Mouse (Mus musculus) stomach, embryonic 16.5 days (tissue): ENCODE measurements around the gene Gm14862. TPM values are rescaled to one million over a fixed set of nuclear protein-coding genes. Genes with fewer than 3 reads are reported as not detected.
"Not testable (repeated sequence)": the region's sequence is repeated elsewhere in the genome, so short reads cannot be mapped to it uniquely, and the experiment has no call there.

Experiments used
- ATAC-seq: fragments of 200-750 bp; cut with Nextera tagmentation; 2 replicates; pipeline ENCODE4 v1.8.0; 2017; ENCODE audit warnings: moderate number of reproducible peaks, moderate TSS enrichment; ENCODE audit not compliant: insufficient read depth, low FRiP score
- H3K27ac ChIP-seq: fragments of 300-500 bp; sonication (generic); 2 replicates; pipeline ENCODE4 v1.5.1; 2014; ENCODE audit warnings: low read length
- H3K27me3 ChIP-seq: fragments of 300-500 bp; sonication (generic); 2 replicates; pipeline ENCODE4 v1.6.1; 2014; ENCODE audit warnings: low read length, control low read depth, mixed read lengths; ENCODE audit not compliant: control insufficient read depth, insufficient read depth
- H3K36me3 ChIP-seq: fragments of 300-500 bp; sonication (generic); 2 replicates; pipeline ENCODE4 v1.6.1; 2014; ENCODE audit warnings: low read length; ENCODE audit not compliant: control insufficient read depth, insufficient read depth
- H3K4me1 ChIP-seq: fragments of 300-500 bp; sonication (generic); 2 replicates; pipeline ENCODE4 v1.6.1; 2014; ENCODE audit warnings: low read length, control low read depth, mixed read lengths; ENCODE audit not compliant: control insufficient read depth, insufficient read depth
- H3K4me2 ChIP-seq: fragments of 300-500 bp; sonication (generic); 2 replicates; pipeline ENCODE4 v1.6.1; 2014; ENCODE audit warnings: low read depth, low read length, mixed read lengths
- H3K4me3 ChIP-seq: fragments of 300-500 bp; sonication (generic); replicated peaks from 2 replicates; pipeline ENCODE4 v1.5.1; 2014; ENCODE audit warnings: mild to moderate bottlenecking, low read length
- H3K9ac ChIP-seq: fragments of 300-500 bp; sonication (generic); 2 replicates; pipeline ENCODE4 v1.6.1; 2014; ENCODE audit warnings: low read length
- H3K9me3 ChIP-seq: fragments of 300-500 bp; sonication (generic); replicated peaks from 2 replicates; pipeline ENCODE4 v1.6.1; 2016; ENCODE audit warnings: low read length, control low read depth; ENCODE audit not compliant: control insufficient read depth
- WGBS: fragments of 180-500 bp; shearing (Covaris S2); extraction: QIAGEN DNeasy Blood & Tissue Kit; methylation state at CpG from one replicate; pipeline ENCODE4 v1.1.7; 2014; 5-methylcytosine and 5-hydroxymethylcytosine counted together
- polyA plus RNA-seq: library from polyadenylated mRNA; unstranded; fragments of >200 nt; fragmentation: Nextera tagmentation; extraction: Ambion mirVana; gene quantifications from 2 replicates; pipeline ENCODE4 v1.2.1, GENCODE M21; 2015

Gene Gm14862
- 0.28 TPM in 1 of 2 replicates, not detected in the other for polyA plus RNA-seq

GRCm38 (mm10) chrX:9256766-9257165 is at the start of gene Gm14862:
Gene Gm14862 (minus strand): TSS chrX:9256899.
- H3K4me1 ChIP-seq = no peaks in the 10 kb centered on the region
- no peaks in the 10 kb centered on the region for H3K9me3 ChIP-seq
- H3K27ac ChIP-seq = no peak within 1 kb of the TSS
- no peak within 1 kb of the TSS for H3K4me3 ChIP-seq
- no peak within 1 kb of the TSS for H3K4me2 ChIP-seq
- no peaks in the 10 kb centered on the region for H3K27me3 ChIP-seq
- no peak within 1 kb of the TSS for H3K9ac ChIP-seq
- 79% methylated on average over 5 of the region's 5 CpGs for WGBS
- no peaks in the 10 kb centered on the region for H3K36me3 ChIP-seq
- no peak for ATAC-seq

GRCm38 (mm10) chrX:9303455-9303854 is 46.8 kb upstream of the Gm14862 start:
- no peak overlapping the region for H3K4me3 ChIP-seq
- H3K9me3 ChIP-seq = no peaks in the 10 kb centered on the region
- H3K27ac ChIP-seq = no peak overlapping the region
- no peak for ATAC-seq
- H3K27me3 ChIP-seq = no peaks in the 10 kb centered on the region
- no peak overlapping the region for H3K4me2 ChIP-seq
- 70% methylated on average over 1 of the region's 1 CpGs for WGBS
- no peaks in the 10 kb centered on the region for H3K36me3 ChIP-seq
- no peaks in the 10 kb centered on the region for H3K4me1 ChIP-seq
- no peak overlapping the region for H3K9ac ChIP-seq

- Histone ChIP-seq H3K27me3 (no peaks in the 10 kb centered on the region), H3K4me1 (no peaks in the 10 kb centered on the region), H3K27ac (no peak overlapping the region), H3K4me3 (no peak overlapping the region), H3K4me2 (no peak overlapping the region), H3K9ac (no peak overlapping the region), H3K36me3 (no peaks in the 10 kb centered on the region), H3K9me3 (no peaks in the 10 kb centered on the region)
- no peak for ATAC-seq
- WGBS = 79% methylated on average over 5 of the region's 5 CpGs
Measured at GRCm38 (mm10) chrX:9302791-9303190, 46.1 kb upstream of the Gm14862 start.

- Histone ChIP-seq H3K4me3 (no peak overlapping the region), H3K27ac (no peak overlapping the region), H3K4me2 (no peak overlapping the region), H3K9me3 (no peaks in the 10 kb centered on the region), H3K4me1 (no peaks in the 10 kb centered on the region), H3K9ac (no peak overlapping the region), H3K36me3 (no peaks in the 10 kb centered on the region), H3K27me3 (no peaks in the 10 kb centered on the region)
- 86% methylated on average over 5 of the region's 5 CpGs for WGBS
- no peak for ATAC-seq
Measured at GRCm38 (mm10) chrX:9298413-9298864, 41.7 kb upstream of the Gm14862 start.

GRCm38 (mm10) chrX:9293140-9293829 is 36.6 kb upstream of the Gm14862 start:
- H3K36me3 ChIP-seq, H3K27ac ChIP-seq, H3K4me3 ChIP-seq, H3K4me1 ChIP-seq, ATAC-seq, H3K9ac ChIP-seq, H3K9me3 ChIP-seq, H3K4me2 ChIP-seq, H3K27me3 ChIP-seq: not testable (repeated sequence)
- WGBS = 84% methylated on average over 3 of the region's 4 CpGs

- not testable (repeated sequence) for H3K4me2 ChIP-seq, H3K9me3 ChIP-seq, H3K36me3 ChIP-seq, H3K27ac ChIP-seq, H3K27me3 ChIP-seq, H3K4me3 ChIP-seq, H3K9ac ChIP-seq, H3K4me1 ChIP-seq, ATAC-seq
- no CpG with 5 or more reads among the region's 1 CpGs for WGBS
Measured at GRCm38 (mm10) chrX:9283464-9283863, 26.8 kb upstream of the Gm14862 start, which contains the start of gene H2al1m. Gene H2al1m (plus strand): TSS chrX:9283764.

- H3K27me3 ChIP-seq = no peaks in the 10 kb centered on the region
- H3K36me3 ChIP-seq = no peaks in the 10 kb centered on the region
- no peak overlapping the region for H3K9ac ChIP-seq
- no peak overlapping the region for H3K4me2 ChIP-seq
- 75% methylated on average over 8 of the region's 8 CpGs for WGBS
- H3K9me3 ChIP-seq = no peaks in the 10 kb centered on the region
- no peak for ATAC-seq
- no peak overlapping the region for H3K27ac ChIP-seq
- H3K4me1 ChIP-seq = no peaks in the 10 kb centered on the region; the same call in 1 of the 2 replicates
- no peak overlapping the region for H3K4me3 ChIP-seq
Measured at GRCm38 (mm10) chrX:9274321-9274720, 17.6 kb upstream of the Gm14862 start.

GRCm38 (mm10) chrX:9273377-9274002 is 16.8 kb upstream of the Gm14862 start:
- 52% methylated on average over 12 of the region's 12 CpGs for WGBS

More at GRCm38 (mm10) chrX:9273377-9274002, 16.8 kb upstream of the Gm14862 start:
- H3K27ac ChIP-seq = no peak overlapping the region
- peak overlapping the region; percentile 71 for H3K9ac ChIP-seq
- no peaks in the 10 kb centered on the region for H3K27me3 ChIP-seq
- H3K9me3 ChIP-seq = no peaks in the 10 kb centered on the region
- ATAC-seq = no peak
- H3K4me1 ChIP-seq = no peaks in the 10 kb centered on the region; the same call in 1 of the 2 replicates
- H3K36me3 ChIP-seq = no peaks in the 10 kb centered on the region
- peak overlapping the region; percentile 51 for H3K4me2 ChIP-seq
- H3K4me3 ChIP-seq = peak overlapping the region; percentile 57
